Mouse (Mus musculus): ENCODE measurements around the gene Phf2. TPM values are rescaled to one million over a fixed set of nuclear protein-coding genes. Genes with fewer than 3 reads are reported as not detected.

The Phf2 gene
- polyA plus RNA-seq, 1 experiment from 2014 or later: 13.0 TPM

Other genes starting within 250 kb of the Phf2 start
- gene Ptpdc1, start 245.5 kb downstream of the Phf2 start, polyA plus RNA-seq (2015; fragmentation: Nextera tagmentation; extraction: Ambion mirVana): 1.4 and 1.9 TPM in 2 replicates
- 0.30 and 0.38 TPM in 2 replicates for gene Barx1, start 208.1 kb downstream of the Phf2 start, polyA plus RNA-seq (2015; fragmentation: Nextera tagmentation; extraction: Ambion mirVana)
- 26.2 and 28.3 TPM in 2 replicates for gene Fam120a, start 96.9 kb upstream of the Phf2 start, polyA plus RNA-seq (2015; fragmentation: Nextera tagmentation; extraction: Ambion mirVana)